Mouse (Mus musculus) erythroblast, embryonic 14.5 days (primary cell): Measurements from ENCODE around the gene Mllt10.

ENCODE experiments used
- GATA1 ChIP-seq: IDR thresholded peaks from 2 replicates; pipeline ENCODE4 v1.6.1; 2012; ENCODE audit warnings: low read length, inconsistent platforms, mixed read lengths
- TAL1 ChIP-seq: IDR thresholded peaks from 3 replicates; pipeline ENCODE4 v1.6.1; 2012; ENCODE audit warnings: low read length, inconsistent platforms, mixed read lengths

GRCm38 (mm10) chr2:18094319-18094718, 39.3 kb downstream of the Mllt10 start:
- no peak for TF ChIP-seq TAL1
- no peak for TF ChIP-seq GATA1
